Mouse (Mus musculus): ENCODE measurements around the gene Gm17606.

Gene Gm17606

GRCm38 (mm10) chr14:54669381-54669780 lies 28.6 kb downstream of the Gm17606 start:
- peak; percentile 55 to 65 for DNase-seq

DNA sequence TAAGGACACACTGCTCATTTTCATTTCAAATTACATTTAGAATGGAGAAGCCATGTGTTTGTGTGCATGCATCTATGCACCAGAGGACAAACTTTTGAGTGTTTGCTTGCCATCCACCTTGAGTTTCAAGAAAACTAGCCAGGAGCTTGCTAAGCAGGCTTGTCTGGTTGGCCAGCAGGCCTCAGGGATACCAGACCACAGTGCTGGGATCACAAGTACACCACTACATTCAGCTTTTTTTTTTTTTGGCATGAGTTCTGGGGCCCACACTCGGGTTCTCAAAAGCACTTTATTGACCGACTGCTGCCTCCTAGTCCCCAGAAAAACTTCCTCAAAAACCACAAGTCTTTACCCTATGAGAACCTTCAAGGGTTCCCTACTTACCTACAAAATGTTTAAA lies 33.6 kb downstream of the Gm17606 start:
- DNase-seq, result no peak

DNA sequence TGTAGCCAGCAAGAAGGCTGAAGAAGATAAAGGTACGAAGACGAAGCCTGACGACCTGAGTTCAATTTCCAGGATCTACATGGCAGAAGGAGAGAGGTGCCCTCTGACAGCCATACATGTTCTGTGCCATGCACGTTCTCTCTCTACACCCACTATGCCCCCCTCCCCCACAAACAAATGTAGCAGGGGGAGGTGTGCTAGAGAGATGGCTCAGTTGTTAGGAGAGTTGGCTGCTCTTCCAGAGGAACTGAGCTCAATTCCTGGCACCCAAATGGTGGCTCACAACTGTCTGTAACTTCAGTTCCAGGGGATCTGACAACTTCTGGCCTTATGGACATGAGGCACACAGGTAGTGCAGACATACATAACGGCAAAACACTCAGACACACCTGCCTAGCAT lies 35.5 kb downstream of the Gm17606 start:
- DNase-seq, result no peak

DNA sequence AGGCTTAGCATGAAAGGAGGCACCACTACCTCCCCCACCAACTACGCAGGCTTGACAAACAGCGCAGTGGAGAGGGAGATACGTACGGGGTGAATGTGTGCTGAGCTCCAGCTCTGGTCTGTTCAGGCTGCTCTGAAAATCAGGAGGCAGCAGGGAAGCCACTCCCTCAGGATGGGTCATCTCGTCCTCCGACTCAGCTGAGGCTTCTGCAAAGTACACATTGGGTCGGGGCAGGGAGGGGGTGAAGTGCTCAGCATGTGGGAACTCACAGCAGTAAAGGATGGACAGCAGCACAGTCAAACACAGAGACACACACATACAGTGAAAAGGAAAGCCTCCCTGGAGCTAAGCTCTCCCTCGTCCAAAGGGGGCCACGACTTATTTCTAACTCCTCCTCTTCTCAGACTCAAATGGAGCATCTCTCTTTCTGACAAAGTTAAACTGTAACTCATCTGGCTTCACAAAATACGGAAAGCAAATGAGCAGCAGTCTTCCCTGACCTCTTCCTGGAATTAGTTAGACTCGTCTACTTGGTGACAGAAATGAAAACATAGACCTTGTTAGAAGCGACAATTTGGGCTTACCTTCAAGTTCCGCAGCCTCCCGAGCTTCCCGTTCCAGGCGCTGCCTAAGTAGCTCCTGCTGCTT lies 38.0 kb downstream of the Gm17606 start:
- no peak for DNase-seq

DNA sequence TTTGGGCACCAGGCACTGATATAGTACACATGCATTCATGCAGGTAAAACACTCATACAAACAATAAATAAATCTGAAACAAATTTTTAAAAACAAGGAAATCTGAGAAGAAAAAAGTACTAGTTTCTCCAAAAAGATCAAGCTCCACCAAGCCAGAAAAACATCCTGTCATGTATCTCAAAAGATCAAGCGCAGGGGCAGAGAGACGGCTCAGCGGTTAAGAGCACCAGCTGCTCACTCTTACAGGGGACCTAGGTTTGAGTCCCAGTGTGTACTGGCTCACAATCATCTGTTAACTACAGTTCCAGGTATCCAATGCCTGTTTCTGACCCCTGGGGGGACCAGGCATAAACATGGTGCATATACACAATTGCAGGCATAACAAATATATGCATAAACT lies 41.6 kb downstream of the Gm17606 start:
- DNase-seq, result no peak

- DNase-seq, result no peak
Observed at GRCm38 (mm10) chr14:54685471-54685870, 44.7 kb downstream of the Gm17606 start.

- DNase-seq, result peak; percentile 89 to 90
Observed at GRCm38 (mm10) chr14:54686063-54686521, 45.3 kb downstream of the Gm17606 start, which contains the start of gene 1700123O20Rik. Gene 1700123O20Rik, plus strand, starts transcription at chr14:54686216.

DNA sequence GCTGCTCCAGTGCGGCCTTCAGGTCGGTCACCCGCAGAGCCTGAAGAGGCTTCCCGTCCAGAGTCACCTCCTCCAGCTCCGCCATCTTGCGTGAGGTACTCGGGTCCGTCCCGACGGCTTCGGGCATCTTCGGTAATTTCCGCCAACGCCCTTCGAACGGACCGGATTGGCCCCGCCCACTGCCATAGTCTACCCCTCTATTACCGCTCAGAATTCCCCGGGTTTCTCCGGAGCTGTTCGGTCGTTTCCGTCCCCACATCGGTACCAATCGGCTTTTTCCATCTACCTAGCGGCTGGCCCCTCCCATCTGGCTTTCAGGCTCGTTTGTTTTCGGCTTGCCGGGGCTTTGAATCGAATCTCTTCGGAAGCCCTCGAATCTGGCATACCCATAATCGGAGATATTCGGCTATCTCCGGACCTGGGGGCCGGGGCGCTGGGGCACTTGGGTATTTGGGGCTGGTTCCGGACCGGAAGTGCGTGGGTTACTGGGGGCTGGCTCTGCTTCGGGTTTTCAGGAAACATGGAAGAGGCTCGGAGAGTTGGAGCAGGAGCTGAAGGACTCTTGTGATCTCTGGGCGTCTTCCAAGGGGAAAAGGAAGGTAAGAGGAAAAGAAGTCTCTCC lies 45.9 kb downstream of the Gm17606 start, which contains the start of gene Acin1:
TSS of gene Acin1 (minus strand) at position 410 of the 622 bp plus-strand sequence.
- peak; percentile 100 for DNase-seq

DNA sequence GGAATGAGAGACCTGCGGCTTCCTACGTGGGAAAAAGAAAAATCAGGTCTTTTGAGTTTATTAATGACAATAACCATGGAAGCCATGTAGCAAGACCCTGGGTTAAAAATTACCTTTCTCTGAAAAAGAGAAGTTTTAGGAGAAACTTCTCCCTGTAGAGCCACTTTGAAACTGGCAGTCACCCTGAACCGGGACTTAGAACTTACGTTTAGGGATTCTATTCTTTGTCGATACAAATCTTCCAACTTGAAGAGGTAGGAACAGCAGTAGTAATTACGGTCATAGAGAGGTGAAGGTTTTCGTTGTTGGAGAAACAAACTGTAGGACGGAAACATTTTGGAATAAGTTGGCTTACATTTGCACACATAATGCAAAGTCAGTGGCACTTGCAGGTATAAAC lies 46.5 kb downstream of the Gm17606 start:
- DNase-seq, result no peak

- DNase-seq, result no peak
Observed at GRCm38 (mm10) chr14:54695042-54695441, 54.3 kb downstream of the Gm17606 start.

GRCm38 (mm10) chr14:54696752-54697151 lies 56.0 kb downstream of the Gm17606 start:
- DNase-seq, result no peak

Measured in cerebellum, postnatal 10 days (tissue).